Mouse (Mus musculus) intestine, embryonic 15.5 days (tissue): ENCODE results near the gene Upk3b. TPM values are rescaled to one million over a fixed set of nuclear protein-coding genes. Genes with fewer than 3 reads are reported as not detected.

Experiments
- ATAC-seq: fragments of 200-750 bp; cut with Nextera tagmentation; 2 replicates; pipeline ENCODE4 v1.8.0; 2017; ENCODE audit warnings: moderate TSS enrichment, moderate library complexity
- H3K27ac ChIP-seq: fragments of 300-500 bp; sonication (generic); 2 replicates; pipeline ENCODE4 v1.5.1; 2015; ENCODE audit warnings: mild to moderate bottlenecking, inconsistent platforms
- H3K27me3 ChIP-seq: fragments of 300-500 bp; sonication (generic); replicated peaks from 2 replicates; pipeline ENCODE4 v1.6.1; 2015; ENCODE audit warnings: inconsistent platforms
- H3K36me3 ChIP-seq: fragments of 300-500 bp; sonication (generic); 2 replicates; pipeline ENCODE4 v1.6.1; 2015; ENCODE audit warnings: inconsistent platforms
- H3K4me1 ChIP-seq: fragments of 300-500 bp; sonication (generic); replicated peaks from 2 replicates; pipeline ENCODE4 v1.6.1; 2015; ENCODE audit warnings: inconsistent platforms
- H3K4me2 ChIP-seq: fragments of 300-500 bp; sonication (generic); replicated peaks from 2 replicates; pipeline ENCODE4 v1.6.1; 2015; ENCODE audit warnings: mild to moderate bottlenecking, inconsistent platforms
- H3K4me3 ChIP-seq: fragments of 300-500 bp; sonication (generic); replicated peaks from 2 replicates; pipeline ENCODE4 v1.5.1; 2015; ENCODE audit warnings: inconsistent platforms
- H3K9ac ChIP-seq: fragments of 300-500 bp; sonication (generic); 2 replicates; pipeline ENCODE4 v1.6.1; 2015; ENCODE audit warnings: inconsistent platforms
- H3K9me3 ChIP-seq: fragments of 300-500 bp; sonication (generic); 2 replicates; pipeline ENCODE4 v1.6.1; 2016; ENCODE audit warnings: inconsistent platforms
- WGBS: fragments of 180-500 bp; shearing (Covaris S2); methylation state at CpG from one replicate; pipeline ENCODE4 v1.1.7; 2015; 5-methylcytosine and 5-hydroxymethylcytosine counted together
- polyA plus RNA-seq: library from polyadenylated mRNA; unstranded; fragments of >200 nt; fragmentation: Nextera tagmentation; extraction: Ambion mirVana; gene quantifications from 2 replicates; pipeline ENCODE4 v1.2.1, GENCODE M21; 2015

Gene Upk3b
- polyA plus RNA-seq, result 42.9 and 45.6 TPM in 2 replicates

- WGBS, result 44% methylated on average over 17 of the region's 17 CpGs
- Histone ChIP-seq H3K4me2 (peak within 1 kb of the TSS; percentile 51), H3K27ac (peak within 1 kb of the TSS; percentile 74), H3K9ac (no peak within 1 kb of the TSS), H3K4me3 (peak within 1 kb of the TSS; percentile 10), H3K27me3 (no peaks in the 10 kb centered on the region), H3K9me3 (no peaks in the 10 kb centered on the region), H3K36me3 (no peaks in the 10 kb centered on the region), H3K4me1 (peaks cover 6% of the 10 kb centered on the region; the same call in 1 of the 2 replicates)
- ATAC-seq, result peak; percentile 89
These were observed at the start of gene Upk3b for GRCm38 (mm10) chr5:136038258-136039214. Upk3b (plus strand) TSS chr5:136038496.

GRCm38 (mm10) chr5:135990601-135991000, 47.7 kb upstream of the Upk3b start:
- no peak overlapping the region for H3K27ac ChIP-seq
- no peak overlapping the region for H3K4me3 ChIP-seq
- no peaks in the 10 kb centered on the region for H3K36me3 ChIP-seq
- H3K9me3 ChIP-seq, result no peaks in the 10 kb centered on the region
- peaks cover 4% of the 10 kb centered on the region for H3K4me1 ChIP-seq
- H3K27me3 ChIP-seq, result no peaks in the 10 kb centered on the region
- no peak for ATAC-seq
- H3K9ac ChIP-seq, result no peak overlapping the region
- H3K4me2 ChIP-seq, result no peak overlapping the region
- 68% methylated on average over 5 of the region's 5 CpGs for WGBS

- WGBS, result 61% methylated on average over 5 of the region's 5 CpGs
- peaks cover 6% of the 10 kb centered on the region for H3K4me1 ChIP-seq
- no peak overlapping the region for H3K27ac ChIP-seq
- H3K9me3 ChIP-seq, result no peaks in the 10 kb centered on the region
- no peak overlapping the region for H3K4me2 ChIP-seq
- H3K4me3 ChIP-seq, result no peak overlapping the region
- ATAC-seq, result no peak
- 0 out of 2 replicates have a peak, but pooled peaks cover 8% of the 10 kb centered on the region for H3K36me3 ChIP-seq
- H3K27me3 ChIP-seq, result no peaks in the 10 kb centered on the region
- no peak overlapping the region for H3K9ac ChIP-seq
These were observed 44.8 kb upstream of the Upk3b start for GRCm38 (mm10) chr5:135993381-135993965.

- H3K27ac ChIP-seq, result no peak overlapping the region
- WGBS, result 63% methylated on average over 8 of the region's 8 CpGs
- peaks cover 15% of the 10 kb centered on the region; the same call in 1 of the 2 replicates for H3K36me3 ChIP-seq
- H3K27me3 ChIP-seq, result no peaks in the 10 kb centered on the region
- ATAC-seq, result no peak
- H3K4me2 ChIP-seq, result no peak overlapping the region
- no peak overlapping the region for H3K9ac ChIP-seq
- H3K9me3 ChIP-seq, result no peaks in the 10 kb centered on the region
- H3K4me1 ChIP-seq, result peaks cover 6% of the 10 kb centered on the region
- no peak overlapping the region for H3K4me3 ChIP-seq
These were observed 44.0 kb upstream of the Upk3b start for GRCm38 (mm10) chr5:135994335-135994724.

GRCm38 (mm10) chr5:135994725-135995687, 43.3 kb upstream of the Upk3b start, which contains the start of gene Dtx2:
Dtx2 (plus strand) TSS chr5:135994800.
- Histone ChIP-seq H3K27ac (peak within 1 kb of the TSS; percentile 83), H3K36me3 (peaks cover 16% of the 10 kb centered on the region; the same call in 1 of the 2 replicates), H3K9me3 (no peaks in the 10 kb centered on the region), H3K27me3 (no peaks in the 10 kb centered on the region), H3K4me2 (peak within 1 kb of the TSS; percentile 74), H3K4me3 (peak within 1 kb of the TSS; percentile 76), H3K4me1 (peaks cover 6% of the 10 kb centered on the region), H3K9ac (peak within 1 kb of the TSS; percentile 80)
- WGBS, result under 1% methylated on average over 45 of the region's 47 CpGs
- peak; percentile 97 for ATAC-seq

GRCm38 (mm10) chr5:135996162-135996561, 42.1 kb upstream of the Upk3b start:
- WGBS, result 76% methylated on average over 8 of the region's 8 CpGs
- no peak overlapping the region for H3K27ac ChIP-seq
- H3K36me3 ChIP-seq, result peaks cover 16% of the 10 kb centered on the region; the same call in 1 of the 2 replicates
- H3K4me3 ChIP-seq, result no peak overlapping the region
- H3K4me1 ChIP-seq, result peaks cover 6% of the 10 kb centered on the region
- H3K4me2 ChIP-seq, result no peak overlapping the region
- no peaks in the 10 kb centered on the region for H3K27me3 ChIP-seq
- H3K9me3 ChIP-seq, result no peaks in the 10 kb centered on the region
- no peak overlapping the region for H3K9ac ChIP-seq
- ATAC-seq, result no peak

GRCm38 (mm10) chr5:136001222-136001621, 37.1 kb upstream of the Upk3b start:
- H3K4me2 ChIP-seq, result no peak overlapping the region
- no peaks in the 10 kb centered on the region for H3K27me3 ChIP-seq
- no peak for ATAC-seq
- H3K9ac ChIP-seq, result no peak overlapping the region
- no peak overlapping the region for H3K27ac ChIP-seq
- H3K9me3 ChIP-seq, result no peaks in the 10 kb centered on the region
- H3K4me3 ChIP-seq, result no peak overlapping the region
- no peaks in the 10 kb centered on the region; the same call in 1 of the 2 replicates for H3K4me1 ChIP-seq
- peaks cover 19% of the 10 kb centered on the region; the same call in 1 of the 2 replicates for H3K36me3 ChIP-seq
- WGBS, result 90% methylated on average over 6 of the region's 6 CpGs

- no peak overlapping the region for H3K4me2 ChIP-seq
- no peak overlapping the region for H3K27ac ChIP-seq
- no peaks in the 10 kb centered on the region for H3K9me3 ChIP-seq
- H3K27me3 ChIP-seq, result no peaks in the 10 kb centered on the region
- peaks cover 19% of the 10 kb centered on the region; the same call in 1 of the 2 replicates for H3K36me3 ChIP-seq
- no peak for ATAC-seq
- no peak overlapping the region for H3K9ac ChIP-seq
- H3K4me3 ChIP-seq, result no peak overlapping the region
- H3K4me1 ChIP-seq, result no peaks in the 10 kb centered on the region; the same call in 1 of the 2 replicates
- WGBS, result 53% methylated on average over 2 of the region's 2 CpGs
These were observed 36.0 kb upstream of the Upk3b start for GRCm38 (mm10) chr5:136002325-136002724.

GRCm38 (mm10) chr5:136002751-136003151, 35.5 kb upstream of the Upk3b start:
- no peak for ATAC-seq
- Histone ChIP-seq H3K4me2 (no peak overlapping the region), H3K27ac (no peak overlapping the region), H3K9ac (no peak overlapping the region), H3K4me1 (no peaks in the 10 kb centered on the region; the same call in 1 of the 2 replicates), H3K27me3 (no peaks in the 10 kb centered on the region), H3K9me3 (no peaks in the 10 kb centered on the region), H3K36me3 (peaks cover 17% of the 10 kb centered on the region; the same call in 1 of the 2 replicates), H3K4me3 (no peak overlapping the region)
- WGBS, result 32% methylated on average over 3 of the region's 3 CpGs

- H3K27me3 ChIP-seq, result no peaks in the 10 kb centered on the region
- peaks cover 3% of the 10 kb centered on the region; the same call in 1 of the 2 replicates for H3K4me1 ChIP-seq
- H3K36me3 ChIP-seq, result 0 out of 2 replicates have a peak, but pooled peaks cover 3% of the 10 kb centered on the region
- H3K4me3 ChIP-seq, result no peak overlapping the region
- H3K9me3 ChIP-seq, result no peaks in the 10 kb centered on the region
- H3K27ac ChIP-seq, result no peak overlapping the region
- no peak for ATAC-seq
- H3K4me2 ChIP-seq, result no peak overlapping the region
- no peak overlapping the region for H3K9ac ChIP-seq
- WGBS, result 84% methylated on average over 4 of the region's 4 CpGs
These were observed 33.8 kb upstream of the Upk3b start for GRCm38 (mm10) chr5:136004537-136004936.

GRCm38 (mm10) chr5:136007745-136008144, 30.6 kb upstream of the Upk3b start:
- 80% methylated on average over 7 of the region's 7 CpGs for WGBS
- H3K27ac ChIP-seq, result no peak overlapping the region
- no peaks in the 10 kb centered on the region for H3K27me3 ChIP-seq
- no peak overlapping the region for H3K4me3 ChIP-seq
- ATAC-seq, result no peak
- no peaks in the 10 kb centered on the region for H3K9me3 ChIP-seq
- peaks cover 16% of the 10 kb centered on the region; the same call in 1 of the 2 replicates for H3K36me3 ChIP-seq
- peaks cover 3% of the 10 kb centered on the region; the same call in 1 of the 2 replicates for H3K4me1 ChIP-seq
- H3K9ac ChIP-seq, result no peak overlapping the region
- no peak overlapping the region for H3K4me2 ChIP-seq
